Mouse (Mus musculus) c-Kit-positive CD71-positive TER-119-negative erythroid progenitor cells, embryonic 14.5 days (primary cell): ENCODE data around the gene Mag.
"Not testable (repeated sequence)": the region's sequence is repeated elsewhere in the genome, so short reads cannot be mapped to it uniquely, and the experiment has no call there.

Experiments
- DNase-seq: peaks from one replicate; pipeline ENCODE4 v3.0.0-alpha.2; 2013; ENCODE audit warnings: low read depth

Mag gene

DNA sequence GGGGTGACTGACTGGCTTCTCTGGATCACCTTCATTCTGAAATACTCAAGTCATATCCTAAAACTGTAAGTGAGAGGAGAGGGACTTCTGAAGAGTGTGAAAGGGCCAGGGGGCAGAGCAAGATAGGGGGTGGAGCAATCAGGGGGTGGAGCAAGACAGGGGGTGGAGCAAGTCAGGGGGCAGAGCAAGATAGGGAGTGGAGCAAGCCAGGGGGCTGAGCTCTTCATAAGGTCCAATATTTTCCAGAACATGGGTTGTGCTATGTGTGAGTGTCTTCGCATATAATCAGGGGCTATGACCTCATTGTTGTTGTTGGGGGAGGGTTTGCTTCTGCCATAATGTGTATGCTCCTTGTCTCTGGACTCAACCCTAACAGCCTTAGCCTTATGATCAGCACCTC lies 25.4 kb upstream of the Mag start:
- not testable (repeated sequence) for DNase-seq

- DNase-seq, result not testable (repeated sequence)
Observed at GRCm38 (mm10) chr7:30935422-30936099, 20.9 kb upstream of the Mag start.

GRCm38 (mm10) chr7:30924581-30924980 lies 9.9 kb upstream of the Mag start, which contains the start of gene Hamp2:
Hamp2 (minus strand) TSS chr7:30924681.
- DNase-seq, result not testable (repeated sequence)

- DNase-seq, result no peak
Observed at GRCm38 (mm10) chr7:30924071-30924470, 9.4 kb upstream of the Mag start.

- DNase-seq, result not testable (repeated sequence)
Observed at GRCm38 (mm10) chr7:30922490-30922889, 7.8 kb upstream of the Mag start.

- peak; percentile 30 for DNase-seq
Observed at GRCm38 (mm10) chr7:30920217-30920616, 5.5 kb upstream of the Mag start.

- DNase-seq, result no peak
Observed at GRCm38 (mm10) chr7:30917219-30917618, 2.5 kb upstream of the Mag start.

DNA sequence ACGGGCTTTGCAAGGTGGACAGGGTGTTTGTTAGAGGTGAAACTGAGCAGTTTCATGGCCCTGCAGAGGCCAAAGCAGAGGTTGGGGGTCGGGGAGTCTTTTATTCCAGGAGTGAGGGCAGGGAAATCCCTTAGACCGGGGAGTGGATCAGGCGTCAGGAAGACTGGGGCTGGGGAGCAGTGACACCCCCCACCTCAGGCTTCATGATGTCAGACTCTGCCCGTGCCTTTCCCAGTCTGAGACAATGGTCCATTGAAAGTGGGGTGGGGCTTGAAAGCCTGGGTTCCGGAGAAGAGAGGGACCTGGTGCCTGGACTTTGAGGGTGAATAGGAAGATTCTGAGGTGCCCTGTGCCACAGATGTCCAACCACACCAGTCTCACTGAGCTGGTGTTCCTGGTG lies 2.0 kb upstream of the Mag start:
- DNase-seq, result no peak

GRCm38 (mm10) chr7:30909773-30910172 lies 4.9 kb downstream of the Mag start:
- no peak for DNase-seq

GRCm38 (mm10) chr7:30908992-30909431 lies 5.7 kb downstream of the Mag start:
- DNase-seq, result no peak

DNA sequence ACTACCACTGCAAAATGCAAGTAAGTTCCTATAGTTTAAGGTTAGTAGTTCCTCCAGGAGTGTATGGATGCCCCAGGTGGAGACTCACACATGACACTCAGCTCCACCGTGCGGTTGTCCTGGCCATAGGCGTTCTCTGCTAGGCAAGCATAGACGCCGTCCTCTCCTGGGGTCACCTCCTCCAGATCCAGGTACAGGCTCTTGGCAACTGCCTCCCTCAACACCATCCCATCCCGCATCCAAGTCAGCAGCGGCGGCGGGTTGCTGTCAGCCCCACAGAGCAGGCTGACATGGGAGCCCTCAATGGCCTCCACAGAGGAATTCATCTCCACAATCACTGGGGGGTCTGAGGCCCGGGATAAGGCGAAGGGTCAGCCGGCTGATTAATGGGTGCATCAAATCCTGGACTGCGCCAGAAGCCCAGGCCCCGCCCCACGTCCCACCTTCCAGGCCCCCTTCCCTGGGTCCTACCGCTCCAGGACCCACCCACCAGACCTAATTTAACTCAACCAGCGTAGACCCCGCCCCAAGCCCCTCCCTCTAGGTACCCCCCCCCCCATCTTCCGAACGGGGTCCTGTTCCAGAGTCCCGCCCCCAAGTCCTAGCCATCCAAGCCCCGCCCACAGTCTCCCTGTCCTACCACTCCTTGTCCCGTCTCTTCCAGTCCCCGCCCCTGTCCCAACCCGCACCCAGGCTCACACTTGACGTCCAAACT lies 6.2 kb downstream of the Mag start:
- DNase-seq, result no peak

- DNase-seq, result no peak
Observed at GRCm38 (mm10) chr7:30904042-30904441, 10.6 kb downstream of the Mag start.

DNA sequence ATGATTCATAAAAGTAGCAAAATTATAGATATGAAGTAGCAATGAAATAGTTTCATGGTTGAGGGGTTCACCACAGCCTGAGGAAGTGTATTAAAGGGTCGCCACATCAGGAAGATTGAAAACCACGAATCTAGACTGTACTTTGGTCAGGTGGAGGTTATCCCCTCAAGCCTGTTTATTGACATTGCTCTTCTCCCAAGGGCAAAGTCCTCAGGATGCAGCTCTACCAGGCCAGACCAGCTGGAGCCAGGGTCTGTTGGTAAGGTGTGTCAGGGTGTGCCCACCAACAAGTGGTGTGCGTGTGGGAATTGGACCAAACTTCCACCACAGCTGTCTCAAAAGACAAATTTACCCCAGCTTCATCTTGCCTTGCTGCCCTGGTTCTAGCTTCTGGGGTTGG lies 19.5 kb downstream of the Mag start:
- no peak for DNase-seq

- no peak for DNase-seq
Observed at GRCm38 (mm10) chr7:30892515-30892914, 22.2 kb downstream of the Mag start.

GRCm38 (mm10) chr7:30891746-30892145 lies 22.9 kb downstream of the Mag start:
- no peak for DNase-seq

DNA sequence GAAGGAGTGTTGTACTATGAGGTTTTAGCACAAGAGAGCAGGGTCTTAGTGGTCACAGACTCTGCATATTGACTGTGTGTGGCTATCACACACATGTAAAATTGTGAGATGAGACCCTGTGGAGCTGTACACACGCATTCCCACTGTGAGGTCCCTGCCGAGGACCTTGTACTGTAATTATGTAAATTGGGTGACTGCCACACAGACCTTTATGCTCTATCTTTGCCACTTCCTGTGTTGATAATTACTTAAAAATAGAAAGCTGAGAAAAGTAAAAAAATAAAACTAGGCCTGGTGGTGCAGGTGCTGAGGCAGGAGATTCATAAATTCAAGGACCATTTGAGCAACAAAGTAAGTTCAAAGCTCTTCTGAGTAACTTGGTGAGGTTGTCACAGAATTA lies 24.0 kb downstream of the Mag start:
- no peak for DNase-seq

GRCm38 (mm10) chr7:30888786-30889185 lies 25.9 kb downstream of the Mag start:
- no peak for DNase-seq

- DNase-seq, result no peak
Observed at GRCm38 (mm10) chr7:30887568-30888188, 27.0 kb downstream of the Mag start.

DNA sequence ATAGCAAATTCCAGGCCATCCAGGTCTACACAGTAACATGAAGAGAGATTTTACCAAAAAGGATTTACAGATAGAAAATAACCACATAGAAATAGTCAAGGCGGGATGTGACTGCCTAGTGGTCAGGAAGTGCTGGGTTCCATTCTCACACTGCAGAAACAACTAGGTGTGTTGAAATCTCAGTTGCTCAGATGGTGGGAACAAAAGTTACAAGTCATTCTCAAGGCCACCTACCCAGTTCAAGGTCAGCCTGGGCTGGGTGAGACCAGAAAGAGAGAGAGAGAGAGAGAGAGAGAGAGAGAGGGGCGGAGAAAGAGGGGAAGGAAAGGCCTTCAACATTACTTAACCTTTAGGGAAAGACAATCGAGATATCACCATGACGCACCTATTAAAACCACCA lies 27.8 kb downstream of the Mag start:
- DNase-seq, result no peak

DNA sequence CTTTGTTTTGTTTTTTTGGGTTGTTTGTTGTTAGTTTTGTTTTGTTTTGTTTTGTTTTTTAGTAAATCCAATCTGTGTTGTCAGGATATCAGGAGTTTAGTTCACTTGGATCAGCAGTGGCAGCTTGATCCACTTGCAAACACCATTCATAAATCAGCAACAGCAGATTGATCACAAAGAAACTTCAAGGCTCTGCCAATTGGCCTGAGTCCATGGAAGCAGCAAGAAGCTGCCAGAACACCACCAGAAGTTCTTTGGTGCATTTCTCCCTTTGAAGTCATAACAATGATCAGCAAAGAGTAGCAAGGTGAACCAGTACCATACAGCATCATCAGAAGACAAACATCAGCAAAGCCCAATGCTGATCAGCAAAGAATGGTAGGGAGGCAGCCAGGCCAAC lies 30.6 kb downstream of the Mag start:
- DNase-seq, result no peak

- DNase-seq, result no peak
Observed at GRCm38 (mm10) chr7:30881367-30881766, 33.3 kb downstream of the Mag start.

- no peak for DNase-seq
Observed at GRCm38 (mm10) chr7:30880176-30880575, 34.5 kb downstream of the Mag start, which contains the start of gene Cd22. Cd22 (minus strand) TSS chr7:30880342.

- no peak for DNase-seq
Observed at GRCm38 (mm10) chr7:30878950-30879349, 35.7 kb downstream of the Mag start.
